Mouse (Mus musculus) forebrain, postnatal 0 days (tissue): ENCODE results near the gene Ankrd6. TPM values are rescaled to one million over a fixed set of nuclear protein-coding genes. Genes with fewer than 3 reads are reported as not detected.

Experiments used
- ATAC-seq: fragments of 200-750 bp; cut with Nextera tagmentation; 2 replicates; pipeline ENCODE4 v1.8.0; 2017; ENCODE audit warnings: mild to moderate bottlenecking, moderate library complexity
- DNase-seq: peaks from one replicate; pipeline ENCODE4 v3.0.0-alpha.2; 2015
- H3K27ac ChIP-seq: fragments of 300-500 bp; sonication (generic); 2 replicates; pipeline ENCODE4 v1.5.1; 2014; ENCODE audit warnings: low read depth, mild to moderate bottlenecking, antibody characterized with exemption, low read length, moderate library complexity, mixed read lengths
- H3K27me3 ChIP-seq: fragments of 300-500 bp; sonication (generic); 2 replicates; pipeline ENCODE4 v1.6.1; 2014; ENCODE audit warnings: mild to moderate bottlenecking, low read length, mixed read lengths; ENCODE audit not compliant: insufficient read depth
- H3K36me3 ChIP-seq: fragments of 300-500 bp; sonication (generic); 2 replicates; pipeline ENCODE4 v1.6.1; 2014; ENCODE audit warnings: mild to moderate bottlenecking, moderate library complexity; ENCODE audit not compliant: insufficient read depth
- H3K4me1 ChIP-seq: fragments of 300-500 bp; sonication (generic); 2 replicates; pipeline ENCODE4 v1.6.1; 2014; ENCODE audit warnings: antibody characterized with exemption; ENCODE audit not compliant: insufficient read depth
- H3K4me2 ChIP-seq: fragments of 300-500 bp; sonication (generic); 2 replicates; pipeline ENCODE4 v1.6.1; 2014; ENCODE audit warnings: low read depth, mild to moderate bottlenecking, moderate library complexity
- H3K4me3 ChIP-seq: fragments of 300-500 bp; sonication (generic); 2 replicates; pipeline ENCODE4 v1.5.1; 2014; ENCODE audit warnings: low read depth, low read length, mixed read lengths
- H3K9ac ChIP-seq: fragments of 300-500 bp; sonication (generic); 2 replicates; pipeline ENCODE4 v1.6.1; 2014; ENCODE audit warnings: mild to moderate bottlenecking
- H3K9me3 ChIP-seq: fragments of 300-500 bp; sonication (generic); 2 replicates; pipeline ENCODE4 v1.6.1; 2016; ENCODE audit warnings: low read length
- CTCF ChIP-seq: sonication (generic); IDR thresholded peaks from 2 replicates; pipeline ENCODE4 v1.5.1; 2016; ENCODE audit warnings: antibody characterized with exemption, control low read depth, low read depth
- WGBS: fragments of 180-500 bp; shearing (Covaris S2); extraction: QIAGEN DNeasy Blood & Tissue Kit; methylation state at CpG from one replicate; pipeline ENCODE4 v1.1.7; 2014; 5-methylcytosine and 5-hydroxymethylcytosine counted together
- polyA plus RNA-seq: library from polyadenylated mRNA; unstranded; fragments of >200 nt; fragmentation: Nextera tagmentation; extraction: Ambion mirVana; gene quantifications from 2 replicates; pipeline ENCODE4 v1.2.1, GENCODE M21; 2015
- total RNA-seq: library from RNA; depleted of rRNA; stranded (reverse); fragments of >200 nt; gene quantifications from 2 replicates; pipeline ENCODE4 v1.2.3, GENCODE M21; 2014

Gene Ankrd6
- total and polyA plus RNA-seq, 2 experiments from 2014 or later: 18.4 to 39.8 TPM

- H3K4me3 ChIP-seq: no peak overlapping the region
- no peaks in the 10 kb centered on the region for H3K27me3 ChIP-seq
- no peak for ATAC-seq
- H3K9ac ChIP-seq: no peak overlapping the region
- WGBS: 84% methylated on average over 9 of the region's 9 CpGs
- DNase-seq: no peak
- H3K36me3 ChIP-seq: no peaks in the 10 kb centered on the region
- H3K27ac ChIP-seq: no peak overlapping the region
- H3K9me3 ChIP-seq: no peaks in the 10 kb centered on the region
- TF ChIP-seq CTCF: no peak
- H3K4me1 ChIP-seq: peaks cover 4% of the 10 kb centered on the region
- no peak overlapping the region for H3K4me2 ChIP-seq
These were observed 81.3 kb downstream of the Ankrd6 start for GRCm38 (mm10) chr4:32869370-32869769.

DNA sequence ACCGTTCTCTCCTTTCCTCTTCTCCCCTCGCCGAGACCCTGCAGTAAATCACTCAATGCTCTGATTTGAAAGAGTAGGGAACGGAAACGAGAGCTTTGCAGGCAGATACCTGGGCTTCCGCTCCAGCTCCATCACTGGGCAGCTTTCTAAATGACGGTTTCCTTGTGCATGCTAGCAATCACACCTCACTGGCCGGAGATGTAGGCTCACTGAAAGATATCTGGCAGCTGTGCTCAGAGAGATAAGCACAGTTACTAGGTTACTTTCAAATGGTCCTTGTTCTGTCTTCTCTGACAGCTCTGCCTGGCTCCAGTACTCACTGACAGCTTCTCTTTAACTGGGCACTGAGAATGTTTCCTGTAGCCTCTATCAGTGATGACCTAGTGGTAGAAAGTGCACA, 81.8 kb downstream of the Ankrd6 start:
- TF ChIP-seq CTCF: no peak
- Histone ChIP-seq H3K9me3 (no peaks in the 10 kb centered on the region), H3K4me1 (peaks cover 9% of the 10 kb centered on the region), H3K27ac (no peak overlapping the region), H3K9ac (no peak overlapping the region), H3K4me3 (no peak overlapping the region), H3K4me2 (no peak overlapping the region), H3K27me3 (no peaks in the 10 kb centered on the region), H3K36me3 (no peaks in the 10 kb centered on the region)
- no peak for DNase-seq
- 86% methylated on average over 8 of the region's 8 CpGs for WGBS
- no peak for ATAC-seq

- no peak overlapping the region for H3K4me2 ChIP-seq
These were observed 82.2 kb downstream of the Ankrd6 start for GRCm38 (mm10) chr4:32868437-32868836.

DNA sequence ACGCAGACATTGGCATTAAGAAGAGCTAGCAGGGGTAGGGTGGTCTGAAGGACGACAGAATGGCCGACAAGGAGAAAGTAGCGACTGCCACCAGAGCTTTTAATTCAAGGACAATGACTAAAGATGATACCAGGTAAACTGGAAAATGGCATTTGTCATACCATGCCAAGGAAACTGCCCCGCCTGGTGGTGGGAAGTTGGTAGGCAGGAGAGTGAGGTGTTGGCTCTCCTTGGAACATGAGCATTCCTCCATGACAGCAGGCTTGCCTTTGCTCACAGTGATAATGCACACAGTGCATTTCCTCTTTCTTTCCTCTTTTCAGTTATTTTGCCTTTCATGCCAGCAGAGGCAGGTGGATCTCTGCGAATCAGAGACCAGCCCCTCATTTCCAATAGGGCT, 83.2 kb downstream of the Ankrd6 start:
- H3K4me1 ChIP-seq: peaks cover 23% of the 10 kb centered on the region
- ATAC-seq (no peak), DNase-seq (no peak)
- H3K27me3 ChIP-seq: no peaks in the 10 kb centered on the region
- H3K36me3 ChIP-seq: no peaks in the 10 kb centered on the region
- no peak overlapping the region for H3K9ac ChIP-seq
- H3K4me3 ChIP-seq: no peak overlapping the region
- H3K4me2 ChIP-seq: no peak overlapping the region
- WGBS: 86% methylated on average over 6 of the region's 6 CpGs
- no peaks in the 10 kb centered on the region for H3K9me3 ChIP-seq
- no peak for TF ChIP-seq CTCF
- H3K27ac ChIP-seq: no peak overlapping the region

More at GRCm38 (mm10) chr4:32868437-32868836, 82.2 kb downstream of the Ankrd6 start:
- Histone ChIP-seq H3K36me3 (no peaks in the 10 kb centered on the region), H3K4me3 (no peak overlapping the region), H3K27me3 (no peaks in the 10 kb centered on the region), H3K27ac (no peak overlapping the region), H3K4me1 (peaks cover 13% of the 10 kb centered on the region), H3K9me3 (no peaks in the 10 kb centered on the region), H3K9ac (no peak overlapping the region)
- 88% methylated on average over 4 of the region's 4 CpGs for WGBS
- DNase-seq: no peak
- no peak for ATAC-seq
- TF ChIP-seq CTCF: no peak

- 88% methylated on average over 6 of the region's 6 CpGs for WGBS
- H3K36me3 ChIP-seq: no peaks in the 10 kb centered on the region
- H3K9me3 ChIP-seq: no peaks in the 10 kb centered on the region
- ATAC-seq (no peak), DNase-seq (no peak)
- H3K4me1 ChIP-seq: peaks cover 39% of the 10 kb centered on the region
- H3K9ac ChIP-seq: peak overlapping the region; percentile 53; the same call in 1 of the 2 replicates
- no peaks in the 10 kb centered on the region for H3K27me3 ChIP-seq
- 0 out of 2 replicates have a peak overlapping the region, but pooled peaks have one; percentile 57 for H3K27ac ChIP-seq
- TF ChIP-seq CTCF: no peak
- H3K4me3 ChIP-seq: peak overlapping the region; percentile 38
- H3K4me2 ChIP-seq: peak overlapping the region; percentile 66
These were observed 85.8 kb downstream of the Ankrd6 start for GRCm38 (mm10) chr4:32864867-32865242.

DNA sequence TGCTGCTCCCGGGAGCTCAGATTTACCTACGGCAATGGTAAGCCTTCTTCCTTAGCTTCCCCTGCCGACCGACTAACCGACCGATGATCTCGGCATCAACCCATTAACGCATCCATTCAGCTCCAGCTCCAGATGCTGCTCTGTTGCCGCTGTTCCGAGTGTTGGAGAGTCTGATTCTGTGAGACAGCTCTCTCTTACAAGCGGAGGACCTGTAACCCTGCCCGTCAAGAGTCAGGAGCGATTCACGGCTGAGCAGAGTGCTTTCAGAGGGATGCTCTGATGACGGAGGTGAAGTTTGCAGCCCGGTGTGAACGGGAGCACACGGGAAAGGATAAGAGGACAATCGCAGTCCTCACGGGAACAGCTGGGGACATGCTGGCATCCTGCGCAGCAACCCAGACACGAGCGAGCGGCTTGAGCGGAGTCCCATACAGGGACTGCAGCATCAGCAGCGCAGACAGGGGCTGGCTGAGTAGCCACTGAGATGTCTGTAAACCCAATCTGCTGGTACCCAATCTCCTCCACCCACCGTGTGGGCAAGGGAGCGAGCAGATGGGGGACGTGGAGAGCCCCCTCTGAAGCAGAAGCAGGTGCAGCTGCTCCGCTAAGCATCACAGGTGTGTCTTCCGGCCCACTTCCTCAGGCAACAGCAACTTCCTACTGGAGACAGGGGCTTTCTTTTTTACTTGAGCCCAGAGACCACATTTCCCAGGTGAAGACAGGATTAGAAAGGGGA, 86.3 kb downstream of the Ankrd6 start:
- H3K4me2 ChIP-seq: peak overlapping the region; percentile 66
- H3K9me3 ChIP-seq: no peaks in the 10 kb centered on the region
- peaks cover 42% of the 10 kb centered on the region for H3K4me1 ChIP-seq
- ATAC-seq: peak; percentile 46
- 18% methylated on average over 31 of the region's 31 CpGs for WGBS
- no peaks in the 10 kb centered on the region for H3K36me3 ChIP-seq
- peak overlapping the region; percentile 38 for H3K4me3 ChIP-seq
- no peaks in the 10 kb centered on the region for H3K27me3 ChIP-seq
- DNase-seq: peak; percentile 65
- H3K9ac ChIP-seq: peak overlapping the region; percentile 53
- peak overlapping the region; percentile 57; the same call in 1 of the 2 replicates for H3K27ac ChIP-seq
- no peak for TF ChIP-seq CTCF

GRCm38 (mm10) chr4:32863447-32864130, 87.1 kb downstream of the Ankrd6 start:
- Histone ChIP-seq H3K4me3 (peak overlapping the region; percentile 38), H3K9ac (peak overlapping the region; percentile 53), H3K27ac (peak overlapping the region; percentile 57), H3K27me3 (no peaks in the 10 kb centered on the region), H3K36me3 (no peaks in the 10 kb centered on the region), H3K4me2 (peak overlapping the region; percentile 66), H3K4me1 (peaks cover 42% of the 10 kb centered on the region), H3K9me3 (no peaks in the 10 kb centered on the region)
- ATAC-seq: peak; percentile 43
- no peak for TF ChIP-seq CTCF
- 4% methylated on average over 12 of the region's 12 CpGs for WGBS
- DNase-seq: peak; percentile 57
